Mouse (Mus musculus): ENCODE results near the gene Slc30a1. TPM values are rescaled to one million over a fixed set of nuclear protein-coding genes. Genes with fewer than 3 reads are reported as not detected.

Slc30a1 gene
- polyA plus RNA-seq, 1 experiment, result 23.9 TPM

DNA sequence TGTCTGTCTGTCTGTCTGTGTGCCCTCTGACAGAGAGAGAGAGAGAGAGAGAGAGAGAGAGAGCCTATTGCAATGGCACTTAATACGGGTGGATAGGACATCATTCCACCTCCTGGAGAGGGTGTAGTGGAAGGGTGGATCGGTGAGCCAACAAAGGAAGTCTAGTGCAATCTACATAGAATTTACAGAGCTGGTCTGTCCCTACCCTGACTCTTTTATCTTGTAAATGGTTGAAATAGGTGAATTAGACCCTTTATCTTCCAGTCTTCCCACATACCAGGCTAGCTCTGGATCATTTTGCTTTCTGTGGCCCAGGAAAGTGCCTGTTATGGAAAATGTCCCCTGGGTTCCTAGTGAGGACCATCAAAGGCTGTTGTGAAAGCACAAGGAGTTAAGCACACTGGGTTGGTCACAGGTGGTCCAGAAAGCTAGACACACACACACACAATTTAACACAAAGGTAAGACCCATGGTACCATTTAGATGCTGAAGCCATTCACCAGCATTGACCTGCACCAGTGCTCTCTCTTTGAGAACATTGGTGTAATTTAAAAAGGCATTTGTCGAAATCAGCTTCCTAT lies 24.0 kb downstream of the Slc30a1 start:
- 84% methylated on average over 3 of the region's 3 CpGs for WGBS
- Histone ChIP-seq H3K4me1 (ENCODE audit: control insufficient read depth, insufficient read depth, low read length) (no peaks in the 10 kb centered on the region), H3K4me3 (replicated peaks; ENCODE audit: extremely low read depth, low read depth, low read length) (no peak overlapping the region)
- TF ChIP-seq CTCF (IDR thresholded peaks at IDR 0.05; ENCODE audit: insufficient read depth, low read length), result no peak
- TF ChIP-seq POLR2A (IDR thresholded peaks at IDR 0.05; ENCODE audit: borderline replicate concordance, extremely low read depth, low read depth, low read length), result no peak
- DNase-seq, result no peak

GRCm38 (mm10) chr1:191932286-191932985 lies 25.9 kb downstream of the Slc30a1 start:
- no peak for DNase-seq
- Histone ChIP-seq H3K4me1 (ENCODE audit: control insufficient read depth, insufficient read depth, low read length) (no peaks in the 10 kb centered on the region), H3K4me3 (replicated peaks; ENCODE audit: extremely low read depth, low read depth, low read length) (no peak overlapping the region)
- TF ChIP-seq POLR2A (IDR thresholded peaks at IDR 0.05; ENCODE audit: borderline replicate concordance, extremely low read depth, low read depth, low read length) (no peak), CTCF (IDR thresholded peaks at IDR 0.05; ENCODE audit: insufficient read depth, low read length) (no peak)
- 62% methylated on average over 8 of the region's 8 CpGs for WGBS

DNA sequence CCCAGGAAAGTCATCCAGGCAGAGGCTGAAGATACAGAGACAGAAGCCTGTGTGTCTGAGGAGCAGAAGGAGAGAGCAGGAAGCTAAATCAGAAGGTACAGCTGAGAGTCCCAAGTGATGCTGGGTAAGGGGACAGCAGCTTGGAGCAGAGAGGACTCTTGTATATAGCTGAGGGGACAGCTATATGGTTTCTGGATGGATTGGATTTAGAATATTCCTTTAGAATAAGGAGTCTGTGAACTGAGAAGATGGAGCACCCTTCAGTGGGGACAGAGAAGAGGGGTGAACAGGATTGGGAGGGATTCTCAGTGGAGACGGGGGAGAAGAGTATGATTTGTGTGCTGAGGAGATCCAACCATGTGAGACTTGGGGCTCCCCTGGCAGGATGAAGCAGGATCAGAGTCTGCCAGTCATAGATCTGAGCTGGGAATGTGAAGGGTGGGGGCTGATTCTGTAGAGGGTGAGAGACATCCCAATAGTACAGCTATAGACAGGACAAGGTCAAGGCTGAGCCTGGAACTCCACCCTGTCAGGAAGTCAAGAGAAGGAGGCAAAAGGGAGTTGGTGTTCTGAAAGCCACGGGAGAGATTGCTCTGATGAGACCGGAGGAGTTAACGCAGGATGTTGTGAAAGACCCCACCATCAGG lies 26.5 kb downstream of the Slc30a1 start:
- H3K4me1 ChIP-seq (ENCODE audit: control insufficient read depth, insufficient read depth, low read length), result no peaks in the 10 kb centered on the region
- TF ChIP-seq POLR2A (IDR thresholded peaks at IDR 0.05; ENCODE audit: borderline replicate concordance, extremely low read depth, low read depth, low read length) (no peak), CTCF (IDR thresholded peaks at IDR 0.05; ENCODE audit: insufficient read depth, low read length) (no peak)
- DNase-seq, result no peak
- 63% methylated on average over 4 of the region's 4 CpGs for WGBS
- H3K4me3 ChIP-seq (replicated peaks; ENCODE audit: extremely low read depth, low read depth, low read length), result no peak overlapping the region

- DNase-seq, result no peak
- Histone ChIP-seq H3K4me1 (ENCODE audit: control insufficient read depth, insufficient read depth, low read length) (peaks cover 7% of the 10 kb centered on the region), H3K4me3 (replicated peaks; ENCODE audit: extremely low read depth, low read depth, low read length) (no peak overlapping the region)
- no peak for TF ChIP-seq CTCF (IDR thresholded peaks at IDR 0.05; ENCODE audit: insufficient read depth, low read length)
- WGBS, result 51% methylated on average over 6 of the region's 6 CpGs
Measured at GRCm38 (mm10) chr1:191943638-191944037, 37.1 kb downstream of the Slc30a1 start.

GRCm38 (mm10) chr1:191945341-191945740 lies 38.8 kb downstream of the Slc30a1 start:
- Histone ChIP-seq H3K4me3 (replicated peaks; ENCODE audit: extremely low read depth, low read depth, low read length) (no peak overlapping the region), H3K4me1 (ENCODE audit: control insufficient read depth, insufficient read depth, low read length) (peaks cover 8% of the 10 kb centered on the region)
- no peak for DNase-seq
- TF ChIP-seq CTCF (IDR thresholded peaks at IDR 0.05; ENCODE audit: insufficient read depth, low read length) (no peak), POLR2A (IDR thresholded peaks at IDR 0.05; ENCODE audit: borderline replicate concordance, extremely low read depth, low read depth, low read length) (no peak)
- WGBS, result 94% methylated on average over 8 of the region's 8 CpGs

DNA sequence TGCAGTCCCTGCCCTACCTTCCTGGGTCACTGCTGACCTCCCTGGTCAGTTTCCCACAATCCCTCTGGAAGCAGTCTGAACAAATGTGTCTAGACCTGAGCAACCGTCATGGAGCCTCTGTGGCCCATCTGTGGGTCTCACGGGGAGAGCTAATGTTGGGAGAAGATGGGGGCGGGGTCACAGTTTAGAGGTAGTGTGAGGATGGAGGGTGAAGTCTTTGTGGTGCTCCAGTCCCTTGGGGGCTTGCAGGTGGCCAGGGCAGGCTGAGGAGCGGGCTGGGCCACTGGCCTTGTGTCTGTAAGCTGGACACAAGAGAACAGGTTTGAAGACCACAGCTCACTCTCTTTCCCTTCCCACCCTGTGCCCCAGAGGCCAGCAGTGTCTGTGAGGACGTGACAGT lies 39.2 kb downstream of the Slc30a1 start:
- DNase-seq, result no peak
- Histone ChIP-seq H3K4me1 (ENCODE audit: control insufficient read depth, insufficient read depth, low read length) (peaks cover 10% of the 10 kb centered on the region), H3K4me3 (replicated peaks; ENCODE audit: extremely low read depth, low read depth, low read length) (no peak overlapping the region)
- TF ChIP-seq POLR2A (IDR thresholded peaks at IDR 0.05; ENCODE audit: borderline replicate concordance, extremely low read depth, low read depth, low read length), result no peak
- TF ChIP-seq CTCF (IDR thresholded peaks at IDR 0.05; ENCODE audit: insufficient read depth, low read length), result no peak
- WGBS, result 75% methylated on average over 5 of the region's 5 CpGs

DNA sequence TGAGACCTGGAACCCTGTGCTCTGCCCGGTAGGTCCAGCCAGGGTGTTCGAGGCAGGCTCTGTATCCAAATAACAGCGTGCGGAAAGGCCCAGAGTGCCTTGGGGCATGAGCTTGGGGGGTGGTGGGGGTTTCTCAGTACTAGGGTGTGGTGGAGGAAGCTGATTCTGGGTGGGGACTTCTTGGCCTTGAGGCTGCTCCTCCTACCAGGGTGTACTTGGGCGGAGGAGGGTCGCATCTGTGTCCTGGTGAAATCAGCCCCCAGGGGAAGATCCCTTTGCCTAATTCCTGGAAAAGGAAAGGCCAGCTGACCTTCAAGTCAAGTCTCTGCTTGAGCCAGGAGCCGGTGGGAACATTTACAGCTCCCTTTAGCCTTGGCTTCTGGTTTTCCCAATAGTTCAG lies 39.7 kb downstream of the Slc30a1 start:
- 49% methylated on average over 7 of the region's 7 CpGs for WGBS
- DNase-seq, result no peak

GRCm38 (mm10) chr1:191946835-191947234 lies 40.3 kb downstream of the Slc30a1 start:
- TF ChIP-seq CTCF (IDR thresholded peaks at IDR 0.05; ENCODE audit: insufficient read depth, low read length) (no peak), POLR2A (IDR thresholded peaks at IDR 0.05; ENCODE audit: borderline replicate concordance, extremely low read depth, low read depth, low read length) (no peak)
- 38% methylated on average over 2 of the region's 2 CpGs for WGBS
- H3K4me1 ChIP-seq (ENCODE audit: control insufficient read depth, insufficient read depth, low read length), result peaks cover 10% of the 10 kb centered on the region
- no peak overlapping the region for H3K4me3 ChIP-seq (replicated peaks; ENCODE audit: extremely low read depth, low read depth, low read length)
- no peak for DNase-seq

More for the DNA sequence above, 39.7 kb downstream of the Slc30a1 start:
- H3K4me1 ChIP-seq (ENCODE audit: control insufficient read depth, insufficient read depth, low read length), result peaks cover 10% of the 10 kb centered on the region
- no peak overlapping the region for H3K4me3 ChIP-seq (replicated peaks; ENCODE audit: extremely low read depth, low read depth, low read length)
- peak; percentile 33; the same call in 1 of the 2 replicates for TF ChIP-seq POLR2A (IDR thresholded peaks at IDR 0.05; ENCODE audit: borderline replicate concordance, extremely low read depth, low read depth, low read length)
- no peak for TF ChIP-seq CTCF (IDR thresholded peaks at IDR 0.05; ENCODE audit: insufficient read depth, low read length)

- 71% methylated on average over 8 of the region's 8 CpGs for WGBS
Measured at GRCm38 (mm10) chr1:191947796-191948195, 41.2 kb downstream of the Slc30a1 start.

More at GRCm38 (mm10) chr1:191947796-191948195, 41.2 kb downstream of the Slc30a1 start:
- peaks cover 10% of the 10 kb centered on the region for H3K4me1 ChIP-seq (ENCODE audit: control insufficient read depth, insufficient read depth, low read length)
- H3K4me3 ChIP-seq (replicated peaks; ENCODE audit: extremely low read depth, low read depth, low read length), result no peak overlapping the region
- no peak for DNase-seq
- TF ChIP-seq POLR2A (IDR thresholded peaks at IDR 0.05; ENCODE audit: borderline replicate concordance, extremely low read depth, low read depth, low read length) (no peak), CTCF (IDR thresholded peaks at IDR 0.05; ENCODE audit: insufficient read depth, low read length) (no peak)
